Mouse (Mus musculus) embryonic fibroblast, embryonic 13.5 days (primary cell): ENCODE data around the gene Pld1.

Experiments
- CTCF ChIP-seq: IDR thresholded peaks from 2 replicates; pipeline ENCODE4 v1.5.1; 2011; ENCODE audit warnings: mild to moderate bottlenecking, control low read depth, low read length, moderate library complexity, borderline replicate concordance; ENCODE audit not compliant: insufficient read depth
- POLR2A ChIP-seq: IDR thresholded peaks from 2 replicates; pipeline ENCODE4 v1.6.1; 2011; ENCODE audit warnings: low read depth, mild to moderate bottlenecking, control low read depth, low read length, moderate library complexity

DNA sequence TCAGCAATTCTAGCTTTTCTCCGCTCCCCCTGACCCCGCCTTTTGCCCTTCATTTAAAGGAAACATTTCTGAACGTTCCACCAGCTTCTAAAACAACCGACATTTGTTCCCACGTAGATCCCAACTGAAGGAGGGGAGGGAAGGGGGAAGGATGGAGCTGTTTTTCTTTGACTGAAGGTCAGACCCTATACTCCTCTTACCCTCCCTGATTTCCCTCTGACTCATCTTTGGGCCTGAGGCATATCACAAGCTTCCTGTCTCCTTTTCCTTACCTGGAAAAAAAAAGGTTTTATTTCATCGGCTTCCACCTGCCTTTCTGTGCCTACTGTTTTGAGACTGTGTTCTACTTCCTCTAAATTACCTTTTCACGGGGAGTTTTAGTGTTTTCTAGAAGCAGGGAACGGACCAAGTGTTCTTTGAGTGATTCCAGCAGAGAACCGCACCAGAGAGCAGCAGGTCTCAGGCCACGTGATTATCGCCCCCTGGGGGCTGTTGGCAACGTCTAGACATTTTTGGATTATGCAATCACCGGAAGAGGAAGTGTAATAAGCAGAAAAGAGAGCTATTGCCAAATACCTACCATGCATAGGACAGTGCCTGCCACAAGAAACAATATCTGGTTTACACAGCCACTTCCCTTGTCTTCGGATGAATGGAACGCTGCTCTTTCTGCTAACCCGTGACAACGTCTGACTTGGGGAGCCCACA lies 232.6 kb downstream of the Pld1 start:
- TF ChIP-seq POLR2A (no peak), CTCF (no peak)
